Mouse (Mus musculus) bone marrow, adult 2 months (tissue): ENCODE data around the gene Zmat3.

Experiments
- CTCF ChIP-seq: fragments of 200-500 bp; IDR thresholded peaks from 2 replicates; pipeline ENCODE4 v1.5.1; 2011; ENCODE audit warnings: low read length, control low read depth; ENCODE audit not compliant: control insufficient read depth, insufficient read depth
- POLR2A ChIP-seq: fragments of 200-500 bp; IDR thresholded peaks from 2 replicates; pipeline ENCODE4 v1.6.1; 2011; ENCODE audit warnings: low read depth, mild to moderate bottlenecking, control low read depth, low read length, borderline replicate concordance; ENCODE audit not compliant: control insufficient read depth

DNA sequence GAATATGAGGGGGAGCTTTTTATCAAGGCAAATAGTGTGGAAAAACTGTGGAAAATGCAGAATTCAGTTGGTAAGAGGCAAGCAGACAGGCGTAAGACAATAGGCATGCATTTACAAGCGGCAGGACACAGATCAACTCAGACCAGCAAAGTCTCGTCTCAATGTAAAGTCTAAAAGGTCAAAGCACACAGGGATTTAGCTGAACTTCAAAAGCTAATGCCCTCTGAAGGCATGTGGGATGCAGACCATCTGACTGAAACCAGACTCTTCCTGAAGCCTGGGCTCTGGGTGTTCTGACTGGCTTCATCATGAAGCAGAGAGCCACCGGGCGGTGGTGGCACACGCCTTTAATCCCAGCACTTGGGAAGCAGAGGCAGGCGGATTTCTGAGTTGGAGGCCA is 27.6 kb downstream of the Zmat3 start:
- TF ChIP-seq CTCF (no peak), POLR2A (no peak)
